Mouse (Mus musculus): ENCODE results near the gene Cd274. TPM values are rescaled to one million over a fixed set of nuclear protein-coding genes. Genes with fewer than 3 reads are reported as not detected.

The Cd274 gene
- polyA plus RNA-seq, 1 experiment from 2014 or later = 0.45 TPM

DNA sequence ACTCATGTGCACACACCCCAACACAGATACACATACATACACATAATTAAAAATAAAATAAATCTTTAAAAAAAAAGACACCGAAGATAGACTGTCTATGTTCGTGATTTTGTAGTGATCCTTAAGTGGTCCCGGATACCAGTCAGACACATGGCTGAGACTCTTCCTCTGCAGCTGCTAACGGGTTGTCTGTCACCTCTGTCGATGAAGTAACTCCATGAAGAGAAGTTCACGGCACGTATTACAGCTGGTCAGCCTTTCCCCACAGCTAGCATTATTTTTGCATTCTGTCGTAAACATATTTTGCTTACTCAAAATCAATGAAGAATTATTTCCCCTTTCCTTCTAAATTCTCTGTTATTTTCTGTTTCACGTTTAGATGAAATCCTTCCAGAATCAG, 26.1 kb downstream of the Cd274 start:
- H3K27me3 ChIP-seq (ENCODE audit: control insufficient read depth, insufficient read depth, low read length) = no peaks in the 10 kb centered on the region
- no peaks in the 10 kb centered on the region for H3K4me1 ChIP-seq (ENCODE audit: control insufficient read depth, insufficient read depth, low read length)
- H3K4me2 ChIP-seq (replicated peaks; ENCODE audit: low read depth, low read length) = no peak overlapping the region
- no peak overlapping the region for H3K4me3 ChIP-seq (ENCODE audit: low read depth, low read length)
- H3K9ac ChIP-seq (replicated peaks; ENCODE audit: low read depth, low read length) = no peak overlapping the region
- WGBS = 80% methylated on average over 9 of the region's 9 CpGs
- H3K27ac ChIP-seq (ENCODE audit: low read length) = no peak overlapping the region
- no peaks in the 10 kb centered on the region; the same call in 1 of the 2 replicates for H3K9me3 ChIP-seq (ENCODE audit: control insufficient read depth, low read depth, low read length)
- H3K36me3 ChIP-seq (ENCODE audit: control insufficient read depth, insufficient read depth, low read length) = no peaks in the 10 kb centered on the region
- ATAC-seq (ENCODE audit: insufficient number of reproducible peaks, insufficient read depth, low FRiP score, low read depth) = no peak

- 91% methylated on average over 2 of the region's 2 CpGs for WGBS
- no peak overlapping the region for H3K4me3 ChIP-seq (ENCODE audit: low read depth, low read length)
- no peaks in the 10 kb centered on the region for H3K4me1 ChIP-seq (ENCODE audit: control insufficient read depth, insufficient read depth, low read length)
- H3K27me3 ChIP-seq (ENCODE audit: control insufficient read depth, insufficient read depth, low read length) = no peaks in the 10 kb centered on the region
- H3K36me3 ChIP-seq (ENCODE audit: control insufficient read depth, insufficient read depth, low read length) = no peaks in the 10 kb centered on the region
- H3K9me3 ChIP-seq (ENCODE audit: control insufficient read depth, low read depth, low read length) = no peaks in the 10 kb centered on the region; the same call in 1 of the 2 replicates
- ATAC-seq (ENCODE audit: insufficient number of reproducible peaks, insufficient read depth, low FRiP score, low read depth) = no peak
- no peak overlapping the region for H3K9ac ChIP-seq (replicated peaks; ENCODE audit: low read depth, low read length)
- no peak overlapping the region for H3K4me2 ChIP-seq (replicated peaks; ENCODE audit: low read depth, low read length)
- H3K27ac ChIP-seq (ENCODE audit: low read length) = no peak overlapping the region
Measured at GRCm38 (mm10) chr19:29394721-29395120, 27.5 kb downstream of the Cd274 start.

GRCm38 (mm10) chr19:29396353-29396752, 29.1 kb downstream of the Cd274 start:
- no peak overlapping the region for H3K4me3 ChIP-seq (ENCODE audit: low read depth, low read length)
- no peaks in the 10 kb centered on the region; the same call in 1 of the 2 replicates for H3K9me3 ChIP-seq (ENCODE audit: control insufficient read depth, low read depth, low read length)
- no peak overlapping the region for H3K27ac ChIP-seq (ENCODE audit: low read length)
- ATAC-seq (ENCODE audit: insufficient number of reproducible peaks, insufficient read depth, low FRiP score, low read depth) = no peak
- no peaks in the 10 kb centered on the region for H3K36me3 ChIP-seq (ENCODE audit: control insufficient read depth, insufficient read depth, low read length)
- H3K9ac ChIP-seq (replicated peaks; ENCODE audit: low read depth, low read length) = no peak overlapping the region
- H3K4me2 ChIP-seq (replicated peaks; ENCODE audit: low read depth, low read length) = no peak overlapping the region
- 63% methylated on average over 1 of the region's 1 CpGs for WGBS
- H3K27me3 ChIP-seq (ENCODE audit: control insufficient read depth, insufficient read depth, low read length) = no peaks in the 10 kb centered on the region
- H3K4me1 ChIP-seq (ENCODE audit: control insufficient read depth, insufficient read depth, low read length) = no peaks in the 10 kb centered on the region

GRCm38 (mm10) chr19:29399786-29400185, 32.5 kb downstream of the Cd274 start:
- Histone ChIP-seq H3K9ac (replicated peaks; ENCODE audit: low read depth, low read length) (no peak overlapping the region), H3K27me3 (ENCODE audit: control insufficient read depth, insufficient read depth, low read length) (no peaks in the 10 kb centered on the region), H3K4me2 (replicated peaks; ENCODE audit: low read depth, low read length) (no peak overlapping the region), H3K4me3 (ENCODE audit: low read depth, low read length) (no peak overlapping the region), H3K36me3 (ENCODE audit: control insufficient read depth, insufficient read depth, low read length) (no peaks in the 10 kb centered on the region), H3K4me1 (ENCODE audit: control insufficient read depth, insufficient read depth, low read length) (no peaks in the 10 kb centered on the region), H3K27ac (ENCODE audit: low read length) (no peak overlapping the region), H3K9me3 (ENCODE audit: control insufficient read depth, low read depth, low read length) (no peaks in the 10 kb centered on the region; the same call in 1 of the 2 replicates)
- ATAC-seq (ENCODE audit: insufficient number of reproducible peaks, insufficient read depth, low FRiP score, low read depth) = no peak
- WGBS = 87% methylated on average over 4 of the region's 4 CpGs

- Histone ChIP-seq H3K27ac (ENCODE audit: low read length) (no peak overlapping the region), H3K9me3 (ENCODE audit: control insufficient read depth, low read depth, low read length) (no peaks in the 10 kb centered on the region; the same call in 1 of the 2 replicates), H3K9ac (replicated peaks; ENCODE audit: low read depth, low read length) (no peak overlapping the region), H3K27me3 (ENCODE audit: control insufficient read depth, insufficient read depth, low read length) (no peaks in the 10 kb centered on the region), H3K36me3 (ENCODE audit: control insufficient read depth, insufficient read depth, low read length) (no peaks in the 10 kb centered on the region), H3K4me1 (ENCODE audit: control insufficient read depth, insufficient read depth, low read length) (no peaks in the 10 kb centered on the region), H3K4me2 (replicated peaks; ENCODE audit: low read depth, low read length) (no peak overlapping the region), H3K4me3 (ENCODE audit: low read depth, low read length) (no peak overlapping the region)
- no peak for ATAC-seq (ENCODE audit: insufficient number of reproducible peaks, insufficient read depth, low FRiP score, low read depth)
- WGBS = 75% methylated on average over 3 of the region's 3 CpGs
Measured at GRCm38 (mm10) chr19:29400466-29400865, 33.2 kb downstream of the Cd274 start.

- Histone ChIP-seq H3K4me2 (replicated peaks; ENCODE audit: low read depth, low read length) (no peak overlapping the region), H3K9ac (replicated peaks; ENCODE audit: low read depth, low read length) (no peak overlapping the region), H3K4me1 (ENCODE audit: control insufficient read depth, insufficient read depth, low read length) (no peaks in the 10 kb centered on the region), H3K9me3 (ENCODE audit: control insufficient read depth, low read depth, low read length) (no peaks in the 10 kb centered on the region; the same call in 1 of the 2 replicates), H3K27ac (ENCODE audit: low read length) (no peak overlapping the region), H3K4me3 (ENCODE audit: low read depth, low read length) (no peak overlapping the region), H3K27me3 (ENCODE audit: control insufficient read depth, insufficient read depth, low read length) (no peaks in the 10 kb centered on the region), H3K36me3 (ENCODE audit: control insufficient read depth, insufficient read depth, low read length) (no peaks in the 10 kb centered on the region)
- 93% methylated on average over 4 of the region's 4 CpGs for whole genome bisulfite sequencing
- no peak for ATAC-seq (ENCODE audit: insufficient number of reproducible peaks, insufficient read depth, low FRiP score, low read depth)
Measured at GRCm38 (mm10) chr19:29402621-29403020, 35.4 kb downstream of the Cd274 start.

- Histone ChIP-seq H3K4me1 (ENCODE audit: control insufficient read depth, insufficient read depth, low read length) (no peaks in the 10 kb centered on the region), H3K27me3 (ENCODE audit: control insufficient read depth, insufficient read depth, low read length) (no peaks in the 10 kb centered on the region), H3K36me3 (ENCODE audit: control insufficient read depth, insufficient read depth, low read length) (no peaks in the 10 kb centered on the region), H3K4me2 (replicated peaks; ENCODE audit: low read depth, low read length) (no peak overlapping the region), H3K4me3 (ENCODE audit: low read depth, low read length) (no peak overlapping the region), H3K27ac (ENCODE audit: low read length) (no peak overlapping the region), H3K9me3 (ENCODE audit: control insufficient read depth, low read depth, low read length) (no peaks in the 10 kb centered on the region; the same call in 1 of the 2 replicates), H3K9ac (replicated peaks; ENCODE audit: low read depth, low read length) (no peak overlapping the region)
- ATAC-seq (ENCODE audit: insufficient number of reproducible peaks, insufficient read depth, low FRiP score, low read depth) = no peak
- 68% methylated on average over 4 of the region's 4 CpGs for WGBS
Measured at GRCm38 (mm10) chr19:29403251-29403650, 36.0 kb downstream of the Cd274 start.

GRCm38 (mm10) chr19:29405388-29405787, 38.1 kb downstream of the Cd274 start:
- H3K9ac ChIP-seq (replicated peaks; ENCODE audit: low read depth, low read length) = no peak overlapping the region
- 65% methylated on average over 2 of the region's 2 CpGs for WGBS

More at GRCm38 (mm10) chr19:29405388-29405787, 38.1 kb downstream of the Cd274 start:
- ATAC-seq (ENCODE audit: insufficient number of reproducible peaks, insufficient read depth, low FRiP score, low read depth) = no peak
- Histone ChIP-seq H3K4me1 (ENCODE audit: control insufficient read depth, insufficient read depth, low read length) (no peaks in the 10 kb centered on the region), H3K9me3 (ENCODE audit: control insufficient read depth, low read depth, low read length) (no peaks in the 10 kb centered on the region), H3K36me3 (ENCODE audit: control insufficient read depth, insufficient read depth, low read length) (no peaks in the 10 kb centered on the region), H3K27ac (ENCODE audit: low read length) (no peak overlapping the region), H3K27me3 (ENCODE audit: control insufficient read depth, insufficient read depth, low read length) (no peaks in the 10 kb centered on the region), H3K4me2 (replicated peaks; ENCODE audit: low read depth, low read length) (no peak overlapping the region), H3K4me3 (ENCODE audit: low read depth, low read length) (no peak overlapping the region)
